Mouse (Mus musculus) kidney, adult 2 months (tissue): ENCODE data around the gene Gipr.

Source experiments
- CTCF ChIP-seq: fragments of 200-500 bp; conservative IDR thresholded peaks from 2 replicates; pipeline ENCODE4 v1.5.1; 2011; ENCODE audit warnings: low read depth, mild to moderate bottlenecking, control low read depth, low read length, moderate library complexity, mixed read lengths; ENCODE audit not compliant: insufficient read depth, insufficient read length
- POLR2A ChIP-seq: fragments of 200-500 bp; IDR thresholded peaks from one replicate; pipeline ENCODE4 v1.6.1; 2011; ENCODE audit warnings: low read depth, low read length, control low read depth

GRCm38 (mm10) chr7:19157160-19157800 is 8.6 kb downstream of the Gipr start:
- TF ChIP-seq POLR2A (no peak), CTCF (peak; percentile 90)
